Mouse (Mus musculus) B cell, adult 2 months (primary cell): Measurements from ENCODE around the gene Lima1.

Source experiments
- DNase-seq, 2 experiments: peaks; one replicate each; pipeline ENCODE4 v3.0.0; 2022

Lima1 gene

DNA sequence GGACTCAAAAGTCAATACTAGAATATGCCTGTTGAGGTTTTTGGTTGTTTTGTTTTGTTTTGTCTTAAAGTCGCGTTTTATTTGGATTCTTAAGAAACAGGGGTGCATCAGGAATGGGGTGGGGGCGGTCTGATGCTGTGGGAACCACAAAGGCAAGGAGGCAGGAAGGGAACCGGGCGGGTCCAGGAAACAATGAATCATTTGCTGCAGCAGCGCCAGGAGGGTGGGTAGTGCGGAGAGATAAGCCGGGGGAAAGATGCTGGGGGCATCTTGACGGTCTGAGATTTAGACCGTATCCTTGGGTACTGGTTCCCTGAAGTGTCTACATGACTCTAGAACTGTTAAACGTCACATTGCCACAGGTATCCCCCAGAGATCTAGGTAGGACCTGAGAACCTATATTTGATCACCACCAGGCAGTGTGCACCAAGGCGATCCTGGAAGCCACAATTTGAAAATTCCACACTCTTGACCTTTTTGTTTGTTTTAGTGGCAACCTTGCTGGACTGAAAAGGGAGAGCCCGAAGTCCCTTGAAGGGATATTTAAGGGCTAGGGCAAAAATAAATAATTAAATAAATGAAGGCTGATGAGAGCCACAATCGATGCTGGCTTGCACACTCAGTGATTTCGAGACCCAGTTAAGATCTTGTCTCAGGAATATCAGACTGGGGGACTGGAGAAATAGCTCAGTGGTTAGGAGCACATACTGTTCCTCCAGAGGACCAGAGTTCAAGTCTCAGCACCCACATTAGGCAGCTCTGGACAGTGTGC lies 8.6 kb downstream of the Lima1 start:
- DNase-seq: no peak

DNA sequence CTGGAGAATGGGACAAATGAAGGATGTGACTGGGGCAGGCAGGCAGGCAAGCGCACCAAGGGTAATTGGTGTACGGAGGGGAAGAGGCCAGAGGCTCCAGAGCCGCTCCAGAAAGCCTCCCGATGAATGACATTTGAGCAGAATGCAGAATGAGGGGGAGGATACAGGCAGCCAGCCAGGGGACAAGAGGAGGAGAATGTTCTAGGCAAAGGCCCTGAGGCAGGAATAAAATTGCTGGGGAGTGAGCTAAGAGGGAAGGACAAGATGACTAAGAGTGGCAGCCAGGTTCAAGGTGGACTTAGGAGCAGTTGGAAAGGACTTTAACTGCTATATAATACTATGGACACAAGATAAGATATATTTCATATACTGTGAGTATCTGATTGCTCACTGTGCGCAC lies 9.3 kb downstream of the Lima1 start:
- DNase-seq: no peak

DNA sequence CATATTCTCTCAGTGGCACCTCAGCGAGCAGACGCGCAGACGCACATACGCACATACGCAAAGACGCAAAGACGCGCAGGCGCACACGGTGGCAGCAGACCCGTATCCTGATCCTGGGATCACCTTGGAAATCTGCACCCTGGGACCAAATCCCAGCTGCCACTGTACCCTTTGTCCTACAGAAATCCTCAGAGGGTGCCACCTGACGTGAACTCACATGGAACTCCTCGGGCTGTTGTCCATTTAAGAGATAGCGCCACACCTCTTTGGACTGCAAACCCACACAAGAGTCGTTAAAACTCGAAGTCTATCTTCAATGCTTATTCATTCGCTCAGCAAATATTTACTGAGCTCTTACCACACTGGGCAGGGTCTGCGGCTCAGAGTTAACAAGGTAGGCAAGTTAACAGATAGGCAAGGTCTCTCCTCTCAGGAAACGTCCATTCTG lies 9.7 kb downstream of the Lima1 start:
- no peak for DNase-seq

DNA sequence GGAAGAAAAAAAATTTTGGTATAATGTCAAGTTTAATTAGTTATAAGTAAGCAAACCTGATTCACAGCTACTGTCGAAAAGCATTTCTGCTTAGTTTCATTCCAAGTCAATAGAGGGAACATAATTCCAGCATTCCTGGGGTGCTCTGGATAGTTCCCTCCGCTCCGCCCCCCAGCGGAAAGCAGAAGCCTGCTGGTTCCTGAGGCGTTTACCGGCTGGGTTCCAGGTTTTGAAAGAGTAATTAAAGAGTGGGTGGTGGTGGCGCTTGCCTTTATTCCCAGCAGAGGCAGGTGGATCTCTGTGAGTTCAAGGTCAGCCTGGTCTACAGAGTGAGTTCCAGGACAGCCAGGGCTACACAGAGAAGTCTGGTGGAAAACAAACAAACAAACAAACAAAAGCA lies 10.2 kb downstream of the Lima1 start:
- DNase-seq: no peak

DNA sequence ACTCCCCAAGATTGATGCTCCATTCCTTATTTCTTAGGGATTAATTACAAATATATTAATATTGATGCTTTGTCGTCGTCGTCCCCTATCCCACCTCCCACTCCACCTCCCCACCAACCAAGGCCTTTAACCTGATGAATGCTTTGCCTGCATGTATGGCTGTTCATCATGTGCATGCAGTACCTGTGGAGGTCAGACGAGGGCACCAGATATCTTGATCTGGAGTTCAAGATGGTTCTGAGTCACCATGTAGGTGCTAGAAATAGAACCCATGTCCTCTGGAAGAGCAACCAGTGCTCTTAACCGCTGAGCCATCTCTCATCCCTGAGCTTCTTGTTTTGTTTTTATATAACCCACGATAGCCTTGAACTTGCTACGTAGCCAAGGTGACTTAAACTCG lies 11.5 kb downstream of the Lima1 start:
- DNase-seq: peak; percentile 7 to 8

DNA sequence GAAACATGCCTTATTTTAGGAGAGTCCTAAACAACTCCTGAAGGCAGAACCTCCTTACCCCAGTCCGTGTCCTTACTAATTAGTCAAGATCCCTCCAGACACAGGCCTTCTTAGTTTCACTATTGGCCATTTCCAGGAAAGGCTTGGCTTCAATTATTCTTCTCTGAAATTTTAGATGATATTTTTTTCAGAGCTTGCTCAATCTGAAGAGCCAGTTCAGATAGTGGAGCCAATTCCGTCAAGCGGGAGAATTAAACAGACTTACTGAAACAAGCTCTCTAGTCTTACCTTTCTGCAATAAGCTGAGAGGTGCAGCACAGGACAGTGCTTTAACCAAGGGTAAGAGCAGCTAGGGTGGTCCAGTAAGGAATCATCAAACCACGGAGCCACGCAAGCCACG lies 11.9 kb downstream of the Lima1 start:
- no peak for DNase-seq

DNA sequence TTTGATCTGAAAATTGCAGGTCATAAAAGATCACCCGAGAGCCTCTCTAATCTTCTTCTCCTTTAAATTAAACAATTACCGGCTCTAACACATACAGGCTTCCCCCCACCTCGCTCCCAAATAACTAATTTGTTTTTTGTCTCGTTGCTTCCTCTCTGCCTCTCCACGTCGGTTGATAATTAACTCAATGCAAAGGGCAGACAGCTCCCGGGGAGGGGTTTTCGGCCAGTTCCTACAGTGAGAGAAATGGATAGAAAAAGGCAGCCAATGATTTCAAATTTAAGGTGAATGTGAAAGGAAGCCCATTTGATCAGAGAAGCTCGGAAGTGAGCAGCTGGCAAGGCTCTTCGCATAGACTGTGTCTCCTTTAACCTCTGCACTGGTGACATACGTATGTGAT lies 12.8 kb downstream of the Lima1 start:
- no peak for DNase-seq

DNA sequence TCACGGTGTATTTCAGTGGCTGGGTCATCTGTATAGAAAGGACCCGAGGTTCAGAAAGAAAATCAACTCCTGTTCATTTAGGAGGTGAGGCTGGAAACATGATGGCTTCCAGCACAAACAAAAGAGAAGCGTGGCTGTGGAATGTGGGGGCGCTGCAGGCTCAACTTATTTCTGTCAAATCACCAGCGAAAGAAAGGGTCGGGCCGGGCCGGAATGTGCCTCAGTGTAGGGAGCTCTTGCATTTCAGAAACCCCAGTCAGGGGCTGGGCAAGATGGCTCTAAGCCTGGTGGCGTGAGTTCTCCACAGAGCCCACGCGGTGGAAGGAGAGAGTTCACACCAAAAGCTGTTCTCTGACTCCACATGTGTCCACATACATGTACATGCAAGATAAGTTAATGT lies 13.3 kb downstream of the Lima1 start:
- no peak for DNase-seq

DNA sequence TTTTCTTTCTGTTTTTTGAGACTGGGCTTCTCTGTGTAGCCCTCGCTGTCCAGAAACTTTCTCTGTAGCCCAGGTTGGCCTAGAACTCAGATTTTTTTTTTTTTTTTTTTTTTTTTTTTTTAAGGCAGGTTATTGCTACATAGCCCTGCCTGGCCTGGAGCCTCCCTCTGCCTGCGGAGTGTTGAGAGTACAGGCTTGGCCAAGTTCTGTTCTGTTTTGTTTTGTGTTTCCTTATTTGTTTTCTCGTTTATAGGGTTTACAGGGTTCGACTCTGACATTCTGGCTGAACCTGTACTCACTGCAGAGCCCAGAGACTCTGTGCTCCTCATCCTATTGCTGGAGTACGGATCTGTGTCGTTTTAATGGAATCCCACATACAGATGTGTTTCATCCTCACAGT lies 13.7 kb downstream of the Lima1 start:
- DNase-seq: no peak

DNA sequence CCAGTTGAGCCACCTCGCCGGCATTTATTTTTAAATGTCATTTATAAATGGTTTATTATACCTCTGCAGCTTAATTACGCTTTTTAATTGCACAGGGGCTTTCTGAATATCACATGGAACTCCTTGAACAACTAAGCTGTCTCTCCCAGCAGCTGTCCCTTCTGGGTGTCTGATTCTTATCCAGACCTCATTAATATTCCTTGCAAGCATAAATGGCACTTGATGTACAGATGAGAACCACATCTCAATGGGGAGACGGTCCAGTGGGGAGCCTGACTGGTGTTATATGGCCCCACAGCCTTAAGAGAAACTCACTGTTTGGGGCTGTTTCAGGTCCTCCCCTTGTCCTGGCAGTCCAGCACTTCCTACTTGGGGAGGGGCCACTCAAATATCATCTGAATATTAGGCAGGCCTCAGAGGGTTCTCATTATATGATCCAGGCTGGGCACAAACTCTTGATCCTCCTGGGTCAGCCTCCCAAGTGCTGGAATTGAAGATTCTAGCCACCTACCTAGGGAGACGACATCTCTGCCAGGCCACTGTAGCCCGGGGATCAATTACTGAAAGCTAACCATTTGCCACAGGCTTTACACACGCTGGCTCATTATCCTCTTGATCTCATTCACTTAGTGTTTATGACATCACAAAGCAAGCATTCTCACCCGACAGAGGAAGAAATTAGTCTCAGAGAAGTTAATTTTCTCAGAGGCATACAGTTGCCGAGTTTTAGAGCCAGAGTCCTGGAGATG lies 15.4 kb downstream of the Lima1 start:
- DNase-seq: no peak

DNA sequence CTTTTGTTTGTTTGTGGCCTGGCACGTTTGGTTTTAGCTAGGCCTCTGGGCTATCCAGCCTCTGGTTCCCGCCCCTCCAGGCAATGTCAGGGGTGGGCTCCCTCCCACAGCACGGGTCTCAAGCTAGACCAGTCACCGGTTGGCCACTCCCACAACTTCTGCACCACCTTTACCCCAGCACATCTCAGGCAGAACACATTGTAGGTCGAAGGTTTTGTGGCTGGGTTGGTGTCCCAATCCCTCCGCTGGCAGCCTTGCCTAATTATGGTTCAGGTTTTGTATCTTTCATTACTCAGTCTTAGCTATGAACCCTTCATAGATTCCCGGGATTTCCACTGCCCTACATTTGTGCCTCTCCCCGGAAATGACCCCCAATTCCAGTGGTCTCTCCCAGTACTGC lies 17.8 kb downstream of the Lima1 start:
- DNase-seq: no peak

DNA sequence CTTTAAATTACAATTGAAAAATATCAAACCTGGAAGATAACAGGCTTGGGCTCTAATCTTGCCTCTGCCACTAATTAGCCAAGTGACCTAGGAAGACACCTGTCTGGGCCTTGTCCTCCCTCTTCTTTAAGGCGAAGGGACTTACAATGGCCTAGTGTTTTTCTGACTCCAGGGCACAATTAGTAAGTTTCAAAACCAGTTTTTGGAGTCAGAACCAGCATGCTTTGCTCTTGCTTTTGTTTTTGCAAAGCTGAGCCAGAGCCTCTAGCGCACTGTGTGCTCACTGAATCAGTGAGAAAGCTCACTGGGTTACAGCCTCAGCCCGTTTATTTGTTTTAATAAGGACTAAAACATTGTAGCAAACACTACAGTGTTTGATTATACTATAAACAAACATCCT lies 20.1 kb downstream of the Lima1 start:
- no peak for DNase-seq

DNA sequence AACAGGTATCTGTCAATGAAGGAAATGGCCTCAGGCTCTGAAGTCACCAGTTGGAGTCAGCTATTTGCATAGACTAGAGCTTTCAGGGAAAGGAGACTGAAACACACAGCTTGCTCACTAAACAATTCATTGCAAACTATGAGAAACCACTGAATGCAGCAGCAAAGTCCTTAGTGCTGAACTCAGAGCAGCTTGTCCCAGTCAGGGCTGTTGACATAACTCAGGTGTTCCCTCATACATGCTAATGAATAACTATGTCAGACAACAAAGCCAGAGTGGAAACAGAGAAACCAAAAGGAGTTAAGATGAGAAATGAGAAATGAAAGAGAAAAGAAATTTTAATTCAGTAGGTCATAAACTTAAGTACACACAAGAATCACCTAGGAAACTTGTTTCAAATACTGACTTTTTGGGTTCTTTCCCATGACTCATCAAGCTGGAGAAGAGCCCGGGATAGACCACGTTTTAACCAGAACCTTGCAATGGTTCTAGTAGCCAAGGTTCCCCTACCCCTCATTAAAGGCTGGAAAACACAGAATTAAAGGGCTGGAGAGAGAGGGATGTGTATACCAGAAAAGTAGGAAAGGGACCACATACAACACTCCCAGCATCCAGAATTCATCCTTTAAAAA lies 22.5 kb downstream of the Lima1 start:
- no peak for DNase-seq

DNA sequence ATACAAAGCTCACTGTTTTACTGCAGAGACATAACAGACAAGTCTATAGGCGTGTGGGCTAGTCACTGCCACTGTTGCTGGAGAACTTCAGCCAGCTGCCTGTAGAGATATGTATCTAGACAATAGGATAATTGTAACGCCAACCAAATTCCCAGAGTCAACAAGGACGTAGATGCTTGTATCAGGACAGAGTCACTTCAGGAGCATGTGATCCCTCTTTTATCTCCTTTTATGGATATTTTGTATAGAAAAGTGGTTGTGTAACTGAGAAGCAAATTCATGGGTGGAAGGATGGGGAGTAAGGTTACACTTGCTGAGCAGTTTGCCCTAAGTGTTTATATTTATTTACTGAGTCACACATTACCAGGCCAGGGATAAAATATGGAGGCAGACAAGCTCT lies 25.0 kb downstream of the Lima1 start:
- no peak for DNase-seq

DNA sequence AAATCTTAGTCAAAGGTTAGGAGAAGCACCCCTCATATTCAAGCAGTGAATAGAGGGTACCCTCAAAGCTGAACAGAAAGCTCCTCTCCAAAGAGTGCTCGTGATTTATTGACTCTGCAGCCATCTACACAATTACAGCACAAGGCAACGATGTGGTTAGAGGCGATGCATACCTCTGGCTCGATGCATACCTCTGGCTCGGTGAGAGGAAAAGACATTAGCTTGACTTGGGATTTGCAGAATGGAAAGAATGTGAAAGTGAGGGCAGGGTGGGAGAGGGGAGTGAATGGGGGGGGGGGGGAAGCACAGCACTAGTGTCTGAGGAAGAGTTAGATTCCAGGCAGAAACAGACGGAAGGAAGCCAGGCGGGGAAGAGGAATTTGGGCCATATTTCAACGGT lies 27.3 kb downstream of the Lima1 start:
- no peak for DNase-seq

DNA sequence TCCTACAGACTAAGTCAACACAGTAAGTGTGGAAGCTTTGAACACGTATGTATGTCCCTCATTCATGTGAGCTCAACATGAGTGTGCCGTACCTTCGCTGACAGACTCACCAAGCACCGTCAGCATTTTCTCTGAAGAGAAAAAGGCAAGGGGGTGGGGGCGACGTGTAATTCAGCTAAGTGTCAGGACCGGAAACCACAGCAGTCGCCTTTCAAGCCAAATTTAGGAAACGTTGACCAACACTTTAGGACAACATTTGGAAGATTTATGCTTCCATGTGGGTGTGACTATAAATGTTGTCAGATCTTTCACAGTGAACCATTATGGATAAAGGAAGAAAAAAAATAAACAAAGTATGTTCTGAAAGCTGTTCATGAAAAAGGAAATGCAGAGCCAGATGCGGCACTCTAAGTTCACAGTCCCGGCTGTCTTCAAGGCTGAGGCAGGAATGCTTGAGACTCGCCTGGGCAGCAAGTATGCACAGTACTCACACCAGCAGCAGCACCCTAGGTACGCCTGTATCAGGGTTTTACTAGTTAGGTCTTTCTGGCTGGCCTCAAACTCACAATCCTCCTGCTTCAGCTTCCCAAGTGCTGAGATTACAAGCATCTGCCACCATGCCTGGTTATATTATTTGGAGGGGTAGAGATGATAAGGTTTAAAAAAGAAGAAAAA lies 27.9 kb downstream of the Lima1 start:
- no peak for DNase-seq

DNA sequence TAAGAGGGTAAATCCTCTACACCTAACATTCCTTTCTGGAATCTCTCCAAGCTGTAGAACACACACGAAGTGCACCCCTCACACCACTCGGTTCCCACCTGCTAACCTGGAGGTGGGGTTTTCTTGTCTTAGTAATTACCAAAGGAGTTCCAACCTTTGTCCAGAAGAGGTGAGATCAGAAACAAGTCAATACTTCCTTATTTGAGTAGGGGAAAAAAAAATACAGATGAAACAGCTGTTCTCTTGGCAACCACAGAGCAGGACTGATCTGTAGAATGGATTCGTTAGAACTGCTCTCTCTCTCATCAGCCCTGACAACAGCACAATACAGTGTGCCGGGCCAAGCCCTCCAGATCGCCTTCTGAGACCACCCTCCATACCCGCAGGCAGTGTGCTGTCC lies 28.6 kb downstream of the Lima1 start:
- no peak for DNase-seq

DNA sequence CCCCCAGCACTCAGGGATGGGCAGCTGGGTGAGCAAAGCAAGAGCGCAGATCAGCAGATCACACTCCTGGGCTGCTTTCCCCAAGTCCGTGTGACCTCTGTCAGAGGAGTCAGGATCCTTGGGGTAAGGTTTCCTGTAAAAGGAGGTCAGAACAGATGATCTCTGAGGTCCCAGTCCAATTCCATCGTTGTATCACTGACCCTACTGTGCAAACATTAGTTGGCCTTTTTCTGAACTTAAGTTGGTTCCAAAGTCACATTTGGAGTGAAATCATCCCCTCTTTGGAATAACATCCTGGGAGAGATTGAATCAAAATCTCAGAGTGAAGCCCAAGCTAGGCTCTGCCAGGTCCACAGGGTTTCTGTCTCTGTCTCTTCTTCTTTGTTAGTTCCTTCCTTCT lies 31.4 kb downstream of the Lima1 start:
- DNase-seq: no peak

DNA sequence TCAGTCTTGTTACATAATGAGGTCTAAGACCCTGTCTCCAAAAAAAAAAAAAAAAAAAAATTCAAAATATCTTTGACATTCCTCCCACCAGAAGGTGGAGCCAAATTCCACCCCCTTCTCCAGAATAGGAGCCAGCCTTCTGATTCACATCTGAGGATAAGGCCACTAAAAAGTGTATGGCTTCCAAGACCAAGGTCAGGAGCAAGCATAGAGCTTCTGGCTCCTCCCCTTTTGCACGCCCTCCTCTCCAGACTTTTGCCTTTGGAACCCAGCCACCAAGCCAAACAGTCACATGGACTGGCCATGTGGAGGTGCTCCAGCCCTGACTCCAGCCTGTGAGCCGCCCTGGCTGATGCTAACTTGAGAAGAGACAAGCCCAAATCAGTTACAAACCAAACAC lies 35.3 kb downstream of the Lima1 start:
- no peak for DNase-seq

DNA sequence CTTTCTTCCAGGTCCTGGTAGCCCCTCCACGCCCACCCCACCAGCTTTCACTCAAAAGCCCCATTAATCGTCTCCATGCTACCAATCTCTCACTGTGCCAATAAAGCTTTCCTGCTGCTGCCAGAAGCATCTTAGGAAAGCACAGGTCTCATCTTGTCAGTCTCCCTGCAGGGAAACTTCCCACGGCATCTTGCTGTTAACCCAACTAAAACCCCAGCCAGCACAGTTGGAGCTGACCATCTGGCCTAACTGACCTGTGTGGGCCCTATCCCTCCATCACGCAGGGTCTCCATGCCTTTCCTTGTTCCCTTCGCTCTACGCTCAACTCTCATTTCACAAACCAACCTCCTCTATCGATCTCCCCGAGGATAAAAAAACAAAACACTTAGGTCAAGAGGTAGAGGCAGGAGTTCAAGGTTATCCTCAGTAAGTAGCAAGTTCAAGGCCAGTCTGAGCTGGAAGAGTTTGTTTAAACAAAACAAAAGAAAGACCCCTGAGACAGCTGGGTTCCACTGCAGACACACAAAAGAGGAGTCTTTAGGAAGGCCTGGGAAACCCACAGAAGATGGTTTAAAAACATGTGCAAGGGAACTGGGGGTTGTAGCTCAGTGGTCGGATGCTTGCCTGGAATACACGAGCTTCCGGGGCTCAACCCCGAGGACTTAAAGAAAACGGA lies 36.0 kb downstream of the Lima1 start:
- no peak for DNase-seq

DNA sequence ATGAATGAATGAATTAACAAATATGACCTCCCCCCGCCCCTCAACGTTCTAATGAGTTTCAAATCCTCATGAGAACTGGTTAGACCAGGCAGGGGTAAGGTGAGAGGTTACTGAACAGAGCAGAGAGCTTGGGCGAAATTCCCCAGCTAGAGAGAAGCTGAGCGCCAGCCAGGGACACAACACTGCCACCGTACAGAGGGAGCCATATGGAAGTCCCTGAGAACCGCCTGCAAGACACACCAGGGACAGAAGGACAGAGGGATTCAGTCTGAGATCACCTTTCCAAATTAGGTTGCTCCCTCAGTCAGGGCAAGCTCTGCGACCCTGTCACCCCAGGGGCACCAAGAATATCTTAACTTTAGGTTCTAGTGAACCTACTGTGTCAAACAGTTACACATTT lies 37.7 kb downstream of the Lima1 start:
- no peak for DNase-seq

DNA sequence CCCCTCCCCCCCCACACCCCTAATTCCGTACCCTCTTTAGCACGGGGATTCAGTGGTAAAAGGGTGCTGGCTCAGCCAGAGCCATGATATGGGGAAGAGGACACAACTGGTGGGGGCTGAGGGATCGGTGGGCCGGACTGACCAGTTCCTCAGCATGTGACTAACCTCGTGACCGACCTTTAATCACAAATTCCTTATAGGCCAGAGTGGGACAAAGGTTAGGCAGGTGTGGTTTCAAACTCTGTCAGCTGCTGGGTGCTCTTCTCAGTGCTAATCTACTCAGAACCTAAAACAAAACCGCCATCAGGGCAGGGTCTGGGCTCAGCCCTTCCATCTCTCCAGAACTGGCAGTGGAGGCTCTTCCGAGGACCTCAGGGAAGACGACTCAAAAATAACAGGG lies 40.1 kb downstream of the Lima1 start:
- DNase-seq: no peak

DNA sequence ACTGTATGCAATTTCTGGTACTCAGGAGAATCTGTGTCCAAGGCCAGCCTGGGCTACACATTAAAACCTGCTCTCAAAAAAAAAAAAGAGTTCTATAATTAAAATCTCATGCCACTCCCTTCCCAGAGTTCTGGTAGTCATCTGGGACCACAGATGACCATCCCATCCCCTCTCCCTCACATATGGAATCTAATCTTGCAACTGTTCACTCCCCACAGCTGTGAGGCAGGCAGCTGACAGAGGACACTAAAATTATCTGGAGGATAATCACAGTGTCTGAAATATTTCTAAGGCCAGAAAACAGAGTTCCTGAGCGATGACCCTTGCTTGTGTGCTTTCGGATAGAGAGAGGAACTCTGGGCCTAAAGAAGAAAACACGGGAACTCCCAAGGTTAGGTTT lies 40.6 kb downstream of the Lima1 start:
- no peak for DNase-seq
